Mouse (Mus musculus): ENCODE results near the gene Mcm3. TPM values are rescaled to one million over a fixed set of nuclear protein-coding genes. Genes with fewer than 3 reads are reported as not detected.

The Mcm3 gene
- total RNA-seq (2021) (1 to 10 TPM; 4.3 to 5.4 TPM), polyA plus RNA-seq (2012; rRNA removed) (3.5 and 7.5 TPM in 2 replicates)
- long read RNA-seq, transcript Mcm3-201 (17 exons, 3,031 nt), result major isoform, 7 of 8 reads
- long read RNA-seq, partial matches to known transcripts, result 1 of 8 reads
- long read RNA-seq, other reads (novel, unspliced or antisense), result 0 of 8 reads

DNA sequence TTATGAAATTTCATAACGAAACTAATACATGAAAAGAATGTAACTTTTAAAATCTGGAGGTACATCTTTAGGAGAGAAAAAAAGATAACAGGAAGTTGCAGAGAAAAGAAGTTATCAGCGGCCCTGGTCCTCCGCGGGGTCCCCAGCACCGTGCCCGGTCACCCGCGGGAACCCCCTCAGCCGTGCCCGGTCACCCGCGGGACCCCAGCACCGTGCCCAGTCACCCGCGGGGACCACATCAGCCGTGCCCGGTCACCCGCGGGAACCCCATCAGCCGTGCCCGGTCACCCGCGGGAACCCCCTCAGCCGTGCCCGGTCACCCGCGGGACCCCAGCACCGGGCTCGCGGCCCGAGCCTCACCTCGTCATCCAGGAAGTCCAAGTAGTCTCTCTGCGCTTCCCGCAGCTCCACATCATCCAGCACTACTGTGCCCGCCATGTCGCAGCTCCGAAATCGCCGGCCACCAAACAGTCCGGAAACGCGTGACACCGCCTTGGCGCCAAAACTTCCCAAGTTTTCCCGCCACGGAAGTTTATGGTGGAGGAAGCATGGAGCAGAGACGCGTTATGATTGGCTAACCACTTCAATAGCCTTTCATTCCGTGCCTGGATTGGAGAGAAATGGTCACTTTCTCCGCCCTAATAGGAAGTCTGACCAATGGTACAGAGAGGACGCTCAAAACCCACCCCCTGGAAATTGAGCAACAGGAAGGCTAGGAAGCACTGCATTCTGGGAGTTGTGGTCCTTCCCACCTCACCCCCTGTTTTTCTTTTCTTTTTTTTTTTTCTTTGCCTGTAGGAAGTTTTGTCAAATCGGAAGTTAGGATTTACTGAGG is at the start of gene Mcm3:
Gene Mcm3 (minus strand): TSS at position 542 of the 835 bp plus-strand sequence.
- H3K4me3 ChIP-seq, result peak within 1 kb of the TSS; percentile 74
- TF ChIP-seq POLR2A (IDR thresholded peaks at IDR 0.05; ENCODE audit: insufficient read depth, low read depth, low read length) (no peak), EP300 (IDR thresholded peaks at IDR 0.05; ENCODE audit: insufficient read depth, low read depth, low read length) (no peak), CTCF (IDR thresholded peaks at IDR 0.05) (no peak)
- peak; percentile 88 to 92 for DNase-seq
- 1% methylated on average over 52 of the region's 52 CpGs for WGBS
- no peaks in the 10 kb centered on the region for H3K79me2 ChIP-seq (replicated peaks; ENCODE audit: control insufficient read depth, insufficient read depth, low read length)
- H3K27ac ChIP-seq, result peak within 1 kb of the TSS; percentile 53
- H3K4me1 ChIP-seq (ENCODE audit: control insufficient read depth, insufficient read depth, low read length), result no peaks in the 10 kb centered on the region; the same call in 1 of the 2 replicates
- intact Hi-C loops (cut with DNase I), result loop anchor here (2.0 to 5.0 kb wide), 4 partner anchors 71 to 397 kb away; partner anchors contain the start of genes Paqr8, Tmem14a and Tram2
- peak within 1 kb of the TSS; percentile 63 for H3K9ac ChIP-seq (ENCODE audit: low read depth, low read length)
- no peaks in the 10 kb centered on the region for H3K27me3 ChIP-seq (ENCODE audit: control insufficient read depth, insufficient read depth, low read length)
- no peaks in the 10 kb centered on the region for H3K36me3 ChIP-seq (ENCODE audit: control insufficient read depth, insufficient read depth, low read length)

DNA sequence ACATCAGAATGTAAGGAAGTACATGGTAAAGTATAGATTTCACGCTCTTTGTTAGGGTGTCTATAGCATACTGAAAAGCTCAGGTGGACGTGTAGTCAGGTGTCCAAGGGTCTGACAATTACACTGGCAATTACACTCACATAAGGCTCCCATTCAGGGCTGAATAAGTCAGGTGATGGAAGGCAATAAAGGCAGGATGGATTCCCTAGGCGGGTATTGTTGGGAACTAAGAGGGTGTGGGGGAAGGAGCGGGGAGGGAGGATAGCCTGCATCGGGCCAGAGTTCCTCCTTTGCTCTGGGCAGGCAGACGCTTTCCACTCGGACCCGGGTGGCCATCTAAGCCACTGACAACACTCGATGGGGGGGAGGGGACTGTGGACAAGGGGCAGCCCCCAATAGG is 47.9 kb upstream of the Mcm3 start:
- H3K4me3 ChIP-seq, result no peak overlapping the region
- DNase-seq, result no peak
- no peak overlapping the region for H3K9ac ChIP-seq (ENCODE audit: low read depth, low read length)
- no peaks in the 10 kb centered on the region for H3K79me2 ChIP-seq (replicated peaks; ENCODE audit: control insufficient read depth, insufficient read depth, low read length)
- H3K27ac ChIP-seq, result no peak overlapping the region
- TF ChIP-seq CTCF (IDR thresholded peaks at IDR 0.05) (no peak), POLR2A (IDR thresholded peaks at IDR 0.05; ENCODE audit: insufficient read depth, low read depth, low read length) (no peak), EP300 (IDR thresholded peaks at IDR 0.05; ENCODE audit: insufficient read depth, low read depth, low read length) (no peak)
- no peaks in the 10 kb centered on the region for H3K36me3 ChIP-seq (ENCODE audit: control insufficient read depth, insufficient read depth, low read length)
- H3K27me3 ChIP-seq (ENCODE audit: control insufficient read depth, insufficient read depth, low read length), result no peaks in the 10 kb centered on the region
- H3K4me1 ChIP-seq (ENCODE audit: control insufficient read depth, insufficient read depth, low read length), result no peaks in the 10 kb centered on the region
- WGBS, result 76% methylated on average over 9 of the region's 9 CpGs
- intact Hi-C loops (cut with DNase I), result no loop called here

DNA sequence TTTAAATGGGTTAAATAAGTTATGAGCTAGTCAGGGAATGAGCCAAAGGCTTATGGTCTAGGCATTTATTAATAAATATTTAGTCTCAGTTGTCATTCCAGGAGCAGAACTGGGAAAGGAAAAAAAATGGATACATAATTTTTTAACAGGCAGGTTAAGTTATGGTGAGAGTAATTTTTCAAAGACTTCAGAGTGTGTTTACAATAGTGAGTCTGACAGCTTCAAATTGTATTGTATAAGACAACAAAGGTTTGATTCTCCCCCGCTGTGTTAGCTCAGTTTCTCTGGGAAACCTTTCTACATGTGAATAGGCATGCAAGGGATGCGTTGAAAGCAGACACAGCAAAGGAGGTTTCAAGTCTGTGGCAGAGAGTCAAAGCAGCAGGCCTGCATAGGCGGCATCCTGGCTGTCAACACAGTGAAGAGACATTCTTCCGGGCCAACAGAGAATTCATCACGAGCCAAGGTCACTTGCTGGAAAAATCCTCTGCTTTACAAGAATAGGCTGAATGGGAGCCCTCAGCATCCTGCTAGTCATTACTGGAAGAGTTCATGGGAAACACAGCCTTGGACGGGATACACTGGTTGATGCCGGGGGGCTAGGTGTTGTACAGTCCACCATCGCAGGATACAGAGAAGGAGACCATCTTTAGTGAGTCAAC is 47.3 kb upstream of the Mcm3 start:
- intact Hi-C loops (cut with DNase I), result no loop called here
- no peaks in the 10 kb centered on the region for H3K36me3 ChIP-seq (ENCODE audit: control insufficient read depth, insufficient read depth, low read length)

DNA sequence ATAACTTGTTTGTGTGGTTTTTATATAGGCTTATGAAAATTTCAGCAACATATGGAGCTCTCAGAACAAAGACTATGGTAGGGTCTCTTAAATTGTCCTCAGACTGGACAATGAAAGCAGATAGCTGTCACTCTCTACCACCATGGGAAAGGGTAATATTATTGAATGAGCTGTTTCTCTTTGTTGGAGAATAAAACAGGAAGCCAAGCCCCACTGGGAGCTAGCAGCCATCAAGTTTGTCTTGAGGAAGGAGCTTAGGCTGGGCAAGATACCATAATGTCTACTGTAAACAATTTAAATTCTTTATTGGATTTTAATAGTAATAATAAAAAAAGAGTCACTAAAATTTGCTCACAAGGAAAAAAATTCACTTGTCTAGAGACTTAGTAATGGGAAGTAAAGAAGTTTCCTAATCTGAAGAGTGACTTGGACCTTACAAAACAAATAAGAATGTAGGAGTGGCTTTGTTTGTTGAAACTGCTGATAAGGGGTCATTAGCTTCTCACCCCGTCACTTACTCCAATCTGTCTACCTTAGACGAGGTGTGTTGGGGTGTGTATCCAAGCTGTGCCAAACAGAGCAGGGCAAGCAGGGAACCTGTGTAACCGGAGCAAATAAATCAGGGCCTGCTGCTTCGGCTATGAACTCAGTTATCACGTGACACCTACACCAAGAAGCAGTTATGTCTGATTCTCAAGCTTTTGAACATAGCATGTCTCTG is 43.5 kb upstream of the Mcm3 start:
- Histone ChIP-seq H3K4me1 (ENCODE audit: control insufficient read depth, insufficient read depth, low read length) (no peaks in the 10 kb centered on the region), H3K36me3 (ENCODE audit: control insufficient read depth, insufficient read depth, low read length) (no peaks in the 10 kb centered on the region), H3K27me3 (ENCODE audit: control insufficient read depth, insufficient read depth, low read length) (no peaks in the 10 kb centered on the region), H3K4me3 (no peak overlapping the region), H3K9ac (ENCODE audit: low read depth, low read length) (no peak overlapping the region), H3K79me2 (replicated peaks; ENCODE audit: control insufficient read depth, insufficient read depth, low read length) (no peaks in the 10 kb centered on the region), H3K27ac (no peak overlapping the region)
- 52% methylated on average over 5 of the region's 5 CpGs for WGBS
- DNase-seq, result no peak
- TF ChIP-seq EP300 (IDR thresholded peaks at IDR 0.05; ENCODE audit: insufficient read depth, low read depth, low read length), result no peak
- TF ChIP-seq CTCF (IDR thresholded peaks at IDR 0.05), result no peak
- TF ChIP-seq POLR2A (IDR thresholded peaks at IDR 0.05; ENCODE audit: insufficient read depth, low read depth, low read length), result no peak
- intact Hi-C loops (cut with DNase I), result no loop called here

More for the DNA sequence above, 47.3 kb upstream of the Mcm3 start:
- TF ChIP-seq EP300 (IDR thresholded peaks at IDR 0.05; ENCODE audit: insufficient read depth, low read depth, low read length) (no peak), CTCF (IDR thresholded peaks at IDR 0.05) (no peak), POLR2A (IDR thresholded peaks at IDR 0.05; ENCODE audit: insufficient read depth, low read depth, low read length) (no peak)
- Histone ChIP-seq H3K27ac (no peak overlapping the region), H3K4me1 (ENCODE audit: control insufficient read depth, insufficient read depth, low read length) (no peaks in the 10 kb centered on the region), H3K27me3 (ENCODE audit: control insufficient read depth, insufficient read depth, low read length) (no peaks in the 10 kb centered on the region), H3K4me3 (no peak overlapping the region), H3K9ac (ENCODE audit: low read depth, low read length) (no peak overlapping the region), H3K79me2 (replicated peaks; ENCODE audit: control insufficient read depth, insufficient read depth, low read length) (no peaks in the 10 kb centered on the region)
- 35% methylated on average over 8 of the region's 8 CpGs for WGBS
- no peak for DNase-seq

DNA sequence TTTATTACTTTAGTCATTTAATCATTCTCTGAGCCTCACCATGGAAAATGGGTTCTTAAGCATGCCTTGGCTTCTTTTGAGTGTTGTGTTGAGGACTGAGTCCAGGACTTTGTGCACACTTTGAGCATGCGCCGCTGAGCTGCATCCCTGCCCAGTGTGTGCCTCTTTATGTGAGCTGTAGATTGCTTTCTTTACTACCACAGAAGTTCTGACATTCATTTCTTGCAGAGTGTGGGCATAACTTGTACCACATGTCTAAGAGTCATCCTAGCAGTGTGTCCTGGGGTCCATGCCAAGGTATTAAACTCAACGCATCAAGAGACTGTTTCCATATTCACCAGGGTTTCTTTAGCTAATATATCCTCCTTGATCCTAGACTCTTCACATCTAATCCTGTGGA is 41.8 kb upstream of the Mcm3 start:
- Histone ChIP-seq H3K4me1 (ENCODE audit: control insufficient read depth, insufficient read depth, low read length) (no peaks in the 10 kb centered on the region), H3K36me3 (ENCODE audit: control insufficient read depth, insufficient read depth, low read length) (no peaks in the 10 kb centered on the region), H3K4me3 (no peak overlapping the region), H3K27me3 (ENCODE audit: control insufficient read depth, insufficient read depth, low read length) (no peaks in the 10 kb centered on the region), H3K27ac (no peak overlapping the region), H3K9ac (ENCODE audit: low read depth, low read length) (no peak overlapping the region), H3K79me2 (replicated peaks; ENCODE audit: control insufficient read depth, insufficient read depth, low read length) (no peaks in the 10 kb centered on the region)
- TF ChIP-seq CTCF (IDR thresholded peaks at IDR 0.05) (no peak), POLR2A (IDR thresholded peaks at IDR 0.05; ENCODE audit: insufficient read depth, low read depth, low read length) (no peak), EP300 (IDR thresholded peaks at IDR 0.05; ENCODE audit: insufficient read depth, low read depth, low read length) (no peak)
- intact Hi-C loops (cut with DNase I), result no loop called here
- 89% methylated on average over 3 of the region's 3 CpGs for WGBS
- DNase-seq, result no peak

Measured in heart, adult 2 months (tissue).